In genomic region chr8:126138645-126139545, GRCm38 (mm10) we compare ENCODE assay signal across 8 mouse cellular contexts.
A peak's percentile ranks its signal among the peaks of the same experiment; 100 is the strongest.
DNase-seq lines count a peak whose midpoint lies in the region; ATAC-seq and TF ChIP-seq lines count a peak whose summit lies in the region.
"Had no signal": no experiment of that assay in that cellular context is flagged by ENCODE, and none has a peak within 500 bp of the region (broad histone marks: within the 10 kb centered on the region; RNA-seq: fewer than 3 reads in every experiment).

No protein-coding gene starts in this region.

- no peak overlapping the region for H3K27ac ChIP-seq in limb, embryonic 15.5 days
- H3K27ac ChIP-seq in neural tube, embryonic 13.5 days (replicated peaks) = no peak overlapping the region

- no peaks in the 10 kb centered on the region for H3K36me3 ChIP-seq in E14TG2a.4 (ENCODE audit: insufficient read depth, low read length)
- no peaks in the 10 kb centered on the region for H3K36me3 ChIP-seq in limb, embryonic 15.5 days
- H3K36me3 ChIP-seq in neural tube, embryonic 13.5 days = no peaks in the 10 kb centered on the region

- TF ChIP-seq CTCF in E14TG2a.4 (conservative IDR thresholded peaks at IDR 0.05; ENCODE audit: low read length) = no peak

- peak; percentile 4 for DNase-seq in 3134 (ENCODE audit: extremely low read depth, insufficient read length, low spot score)
- DNase-seq in embryo, embryonic 10 days (ENCODE audit: low spot score) = peak; percentile 37
- DNase-seq in heart, postnatal 36 days = peak; percentile 6 to 9
- no peak for DNase-seq in left cerebral cortex, adult 9 months (ENCODE audit: low spot score in 2 of 2)

- ATAC-seq in limb, embryonic 15.5 days (ENCODE audit: insufficient number of reproducible peaks, low FRiP score, low TSS enrichment, low read depth) = no peak
- ATAC-seq in neural tube, embryonic 13.5 days (ENCODE audit: low read depth) = peak; percentile 76

- H3K4me3 ChIP-seq in E14TG2a.4 (replicated peaks; ENCODE audit: low read length) = peak overlapping the region; percentile 80
- peak overlapping the region; percentile 50 for H3K4me3 ChIP-seq in limb, embryonic 15.5 days
- H3K4me3 ChIP-seq in neural tube, embryonic 13.5 days = peak overlapping the region; percentile 47
- H3K4me3 ChIP-seq: myocyte had no signal

- WGBS in limb, embryonic 15.5 days = 1% methylated on average over 95 of the region's 95 CpGs
- 1% methylated on average over 95 of the region's 95 CpGs for WGBS in neural tube, embryonic 13.5 days

- peak overlapping the region; percentile 93 for H3K4me2 ChIP-seq in limb, embryonic 15.5 days
- peak overlapping the region; percentile 85 for H3K4me2 ChIP-seq in neural tube, embryonic 13.5 days

- intact Hi-C loops in heart, postnatal 36 days (cut with DNase I) = no loop called here

- H3K27me3 ChIP-seq in E14TG2a.4 (ENCODE audit: insufficient read depth, low read length) = peaks cover 53% of the 10 kb centered on the region
- H3K27me3 ChIP-seq in limb, embryonic 15.5 days = peaks cover 47% of the 10 kb centered on the region
- H3K27me3 ChIP-seq in neural tube, embryonic 13.5 days = peaks cover 48% of the 10 kb centered on the region

- H3K4me1 ChIP-seq in E14TG2a.4 (replicated peaks; ENCODE audit: low read depth, low read length) = peaks cover 10% of the 10 kb centered on the region; the same call in 1 of the 2 replicates
- peaks cover 13% of the 10 kb centered on the region for H3K4me1 ChIP-seq in limb, embryonic 15.5 days
- H3K4me1 ChIP-seq in neural tube, embryonic 13.5 days (replicated peaks) = peaks cover 14% of the 10 kb centered on the region

- H3K9ac ChIP-seq in limb, embryonic 15.5 days = peak overlapping the region; percentile 21; the same call in 1 of the 2 replicates
- H3K9ac ChIP-seq in neural tube, embryonic 13.5 days = peak overlapping the region; percentile 68

- H3K9me3 ChIP-seq in E14TG2a.4 (ENCODE audit: low read length) = peaks cover 8% of the 10 kb centered on the region; the same call in 1 of the 2 replicates
- no peaks in the 10 kb centered on the region for H3K9me3 ChIP-seq in limb, embryonic 15.5 days
- no peaks in the 10 kb centered on the region for H3K9me3 ChIP-seq in neural tube, embryonic 13.5 days

Comparison
In these comparisons a context has a peak if more than half of its experiments do, and no peak if none do; other contexts are left out.
1. DNase-seq: peak in 3134 (single experiment), embryo, embryonic 10 days (single experiment) and heart, postnatal 36 days (2 of 2); none in left cerebral cortex, adult 9 months (0 of 2).
2. Peak in every context shown above with its lines, with median percentiles within 50 percentile points of each other: H3K4me3 ChIP-seq.